Mouse (Mus musculus) bone marrow, adult 2 months (tissue): ENCODE data around the gene Ccdc6. TPM values are rescaled to one million over a fixed set of nuclear protein-coding genes. Genes with fewer than 3 reads are reported as not detected.

Source experiments
- H3K27ac ChIP-seq: fragments of 200-500 bp; 2 replicates; pipeline ENCODE4 v1.5.1; 2012; ENCODE audit warnings: low read depth, mild to moderate bottlenecking, control low read depth, inconsistent platforms, low read length; ENCODE audit not compliant: control insufficient read depth, poor library complexity, insufficient read depth
- H3K4me1 ChIP-seq: fragments of 200-500 bp; 2 replicates; pipeline ENCODE4 v1.6.1; 2011; ENCODE audit warnings: low read length; ENCODE audit not compliant: control insufficient read depth, insufficient read depth
- H3K4me3 ChIP-seq: fragments of 200-500 bp; replicated peaks from 2 replicates; pipeline ENCODE3; 2011; ENCODE audit warnings: mild to moderate bottlenecking, low read depth, low read length, control low read depth; ENCODE audit not compliant: control insufficient read depth
- CTCF ChIP-seq: fragments of 200-500 bp; IDR thresholded peaks from 2 replicates; pipeline ENCODE4 v1.5.1; 2011; ENCODE audit warnings: low read length, control low read depth; ENCODE audit not compliant: control insufficient read depth, insufficient read depth
- POLR2A ChIP-seq: fragments of 200-500 bp; IDR thresholded peaks from 2 replicates; pipeline ENCODE4 v1.6.1; 2011; ENCODE audit warnings: low read depth, mild to moderate bottlenecking, control low read depth, low read length, borderline replicate concordance; ENCODE audit not compliant: control insufficient read depth
- WGBS: fragments of 180-500 bp; shearing (Covaris S2); methylation state at CpG from one replicate; pipeline ENCODE4 v1.1.7; 2018; 5-methylcytosine and 5-hydroxymethylcytosine counted together
- polyA plus RNA-seq: library from polyadenylated mRNA; stranded (reverse); fragments of >200 nt; gene quantifications from 2 replicates; pipeline ENCODE4 v1.2.4, GENCODE M21; 2011; ENCODE audit warnings: low replicate concordance; ENCODE audit not compliant: missing spikeins, insufficient read depth, insufficient read length

The Ccdc6 gene
- polyA plus RNA-seq, 1 experiment, result 19.1 TPM

DNA sequence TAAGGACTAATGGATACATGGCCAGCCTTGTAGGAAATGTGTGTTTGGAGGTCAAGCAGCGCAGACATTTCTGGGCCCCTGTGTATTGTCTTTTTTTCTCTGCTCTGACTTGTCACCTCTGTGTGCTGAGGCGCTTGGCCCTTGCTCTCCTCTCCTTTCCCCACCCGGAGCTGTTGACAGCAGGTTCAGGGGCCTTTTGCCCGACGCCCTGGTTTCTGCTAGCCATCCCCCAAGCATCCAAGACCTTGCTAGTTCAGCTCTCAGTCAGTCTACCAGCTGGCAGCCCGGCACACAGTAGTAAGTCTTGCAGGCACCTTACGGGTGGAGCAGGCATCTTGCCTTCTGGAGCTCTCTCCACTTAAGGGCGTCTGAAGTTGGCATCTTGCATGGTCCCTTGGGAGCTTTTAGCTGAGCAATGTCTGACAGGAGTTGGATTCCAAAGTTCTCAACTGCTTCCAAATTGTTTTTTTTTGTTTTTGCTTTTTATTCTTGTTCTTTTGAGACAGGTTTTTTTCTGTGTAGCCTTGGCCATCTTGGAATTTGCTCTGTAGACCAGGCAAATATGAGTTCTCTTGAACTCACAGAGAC, 17.2 kb downstream of the Ccdc6 start:
- H3K4me3 ChIP-seq, result no peak overlapping the region
- TF ChIP-seq POLR2A, result no peak
- no peak for TF ChIP-seq CTCF
- 90% methylated on average over 8 of the region's 8 CpGs for WGBS
- no peaks in the 10 kb centered on the region; the same call in 1 of the 2 replicates for H3K4me1 ChIP-seq
- no peak overlapping the region for H3K27ac ChIP-seq

- Histone ChIP-seq H3K27ac (no peak overlapping the region), H3K4me3 (no peak overlapping the region), H3K4me1 (peaks cover 2% of the 10 kb centered on the region)
- WGBS, result 87% methylated on average over 7 of the region's 7 CpGs
- no peak for TF ChIP-seq CTCF
- no peak for TF ChIP-seq POLR2A
These were observed 19.5 kb downstream of the Ccdc6 start for GRCm38 (mm10) chr10:70116454-70116853.

DNA sequence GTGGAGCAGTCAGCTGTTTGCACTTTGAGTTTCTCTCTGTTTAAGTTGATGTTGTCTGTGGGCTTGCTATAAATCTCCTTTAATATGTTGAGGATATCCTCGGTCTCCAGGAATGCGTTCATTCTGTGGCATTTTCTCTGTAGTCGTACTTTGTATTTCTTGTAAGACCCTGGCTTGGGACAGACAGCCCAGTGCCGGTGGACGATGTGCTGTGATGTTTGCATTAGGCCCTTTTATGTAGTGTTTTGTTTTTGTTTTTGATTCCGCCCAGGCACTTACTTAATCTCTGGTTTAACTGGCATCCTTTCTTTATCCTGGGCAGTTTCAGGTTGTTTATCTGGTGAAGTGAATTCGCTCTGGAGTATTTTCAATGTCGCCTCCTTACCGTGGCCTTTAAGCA, 22.5 kb downstream of the Ccdc6 start:
- 61% methylated on average over 9 of the region's 9 CpGs for WGBS
- peaks cover 4% of the 10 kb centered on the region for H3K4me1 ChIP-seq

DNA sequence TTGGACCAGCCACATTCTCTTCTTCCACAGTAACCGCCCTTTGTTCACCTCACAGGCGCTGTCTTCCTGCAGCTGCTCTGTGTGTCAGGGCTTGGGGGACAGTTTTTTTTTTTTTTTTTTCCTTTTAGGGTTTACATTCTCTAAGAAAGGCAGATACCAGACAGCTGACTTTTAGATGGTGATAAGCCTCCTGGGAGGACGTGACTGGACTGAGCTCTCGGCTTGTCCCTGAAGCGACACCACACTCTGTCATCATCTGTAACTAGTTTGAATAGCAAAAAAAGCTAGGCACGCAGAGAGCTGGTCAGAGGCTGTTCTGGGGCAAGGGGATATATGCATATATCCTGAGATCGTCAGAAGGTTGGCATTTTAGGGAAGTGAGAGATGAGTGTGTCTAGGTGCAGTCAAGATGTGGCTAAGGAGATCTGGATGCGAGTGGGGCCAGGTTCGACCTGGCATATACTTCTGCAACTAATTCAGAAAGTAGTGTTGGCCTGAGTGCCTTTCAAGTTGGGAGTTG, 23.0 kb downstream of the Ccdc6 start:
- WGBS, result 37% methylated on average over 9 of the region's 9 CpGs
- peaks cover 4% of the 10 kb centered on the region for H3K4me1 ChIP-seq
- H3K4me3 ChIP-seq, result no peak overlapping the region
- TF ChIP-seq CTCF (no peak), POLR2A (no peak)
- H3K27ac ChIP-seq, result no peak overlapping the region

More for the DNA sequence above, 22.5 kb downstream of the Ccdc6 start:
- Histone ChIP-seq H3K4me3 (no peak overlapping the region), H3K27ac (no peak overlapping the region)
- TF ChIP-seq POLR2A, result no peak
- no peak for TF ChIP-seq CTCF

DNA sequence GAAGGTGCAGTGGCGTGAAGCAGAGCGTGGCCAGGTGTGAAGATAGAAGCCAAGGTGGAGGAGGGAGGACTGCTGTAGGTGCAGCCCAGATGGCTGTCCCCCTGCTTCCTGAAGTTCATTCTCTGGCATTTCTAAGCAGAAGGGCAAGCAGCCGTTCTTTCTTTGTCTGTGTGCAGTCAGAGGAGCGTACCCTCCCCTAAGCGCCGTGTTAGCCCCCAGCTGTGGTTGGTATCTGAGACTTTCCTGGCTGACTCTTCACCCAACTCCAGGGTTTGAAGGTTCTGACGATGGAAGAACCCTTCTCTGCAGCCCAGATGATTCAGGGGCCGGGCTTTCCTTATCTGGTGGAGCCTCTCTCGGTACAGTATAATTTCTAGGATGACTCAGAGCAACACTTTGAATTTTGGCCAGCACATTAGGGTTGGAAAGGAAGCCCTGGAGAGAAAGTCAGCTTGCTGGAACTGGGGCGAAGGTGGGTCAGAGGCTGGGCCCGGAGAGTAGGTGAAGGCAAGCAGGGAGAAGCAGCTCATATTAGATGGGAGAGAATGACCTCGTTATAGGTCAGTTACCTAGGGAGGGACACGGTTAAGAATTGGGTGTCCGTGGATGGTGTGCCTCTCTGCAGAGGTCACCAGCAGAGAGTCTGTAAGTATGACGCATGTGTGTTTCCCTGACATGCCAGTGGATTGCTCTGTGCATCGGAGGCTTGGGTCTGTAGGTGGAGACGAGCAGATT, 23.9 kb downstream of the Ccdc6 start:
- 53% methylated on average over 17 of the region's 17 CpGs for WGBS
- H3K4me1 ChIP-seq, result peaks cover 4% of the 10 kb centered on the region
- TF ChIP-seq CTCF (no peak), POLR2A (no peak)
- H3K4me3 ChIP-seq, result no peak overlapping the region
- peak overlapping the region; percentile 56 for H3K27ac ChIP-seq

DNA sequence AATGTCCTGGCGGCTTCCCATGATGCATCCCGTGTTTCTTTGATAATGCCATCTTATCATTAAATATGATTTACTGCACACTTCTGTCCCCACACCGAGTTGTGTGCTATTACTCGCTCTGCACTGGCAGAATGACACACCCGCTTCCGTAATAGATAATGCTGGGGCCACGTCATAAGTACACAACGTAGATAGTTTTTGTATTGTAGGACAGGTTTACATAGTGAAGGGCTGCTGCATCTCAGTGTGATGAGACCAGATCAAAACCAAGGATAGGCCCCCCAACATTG, 24.4 kb downstream of the Ccdc6 start:
- Histone ChIP-seq H3K4me1 (peaks cover 4% of the 10 kb centered on the region), H3K27ac (peak overlapping the region; percentile 56), H3K4me3 (no peak overlapping the region)
- TF ChIP-seq CTCF, result no peak
- TF ChIP-seq POLR2A, result no peak
- WGBS, result 55% methylated on average over 8 of the region's 8 CpGs

- no peak for TF ChIP-seq CTCF
- no peak for TF ChIP-seq POLR2A
- Histone ChIP-seq H3K4me3 (no peak overlapping the region), H3K27ac (no peak overlapping the region), H3K4me1 (peaks cover 6% of the 10 kb centered on the region)
- WGBS, result 93% methylated on average over 2 of the region's 2 CpGs
These were observed 26.5 kb downstream of the Ccdc6 start for GRCm38 (mm10) chr10:70123454-70123853.

GRCm38 (mm10) chr10:70125491-70125890, 28.6 kb downstream of the Ccdc6 start:
- H3K4me1 ChIP-seq, result peaks cover 5% of the 10 kb centered on the region

More at GRCm38 (mm10) chr10:70125491-70125890, 28.6 kb downstream of the Ccdc6 start:
- H3K27ac ChIP-seq, result peak overlapping the region; percentile 18
- no peak overlapping the region for H3K4me3 ChIP-seq
- 83% methylated on average over 7 of the region's 7 CpGs for WGBS
- TF ChIP-seq POLR2A (no peak), CTCF (no peak)
